Mouse (Mus musculus): ENCODE results near the gene Mtch2. TPM values are rescaled to one million over a fixed set of nuclear protein-coding genes. Genes with fewer than 3 reads are reported as not detected.
A peak's percentile ranks its signal among the peaks of the same experiment; 100 is the strongest.

Gene Mtch2
- total RNA-seq, 2 experiments from 2014 or later, result 99.8 to 115 TPM

DNA sequence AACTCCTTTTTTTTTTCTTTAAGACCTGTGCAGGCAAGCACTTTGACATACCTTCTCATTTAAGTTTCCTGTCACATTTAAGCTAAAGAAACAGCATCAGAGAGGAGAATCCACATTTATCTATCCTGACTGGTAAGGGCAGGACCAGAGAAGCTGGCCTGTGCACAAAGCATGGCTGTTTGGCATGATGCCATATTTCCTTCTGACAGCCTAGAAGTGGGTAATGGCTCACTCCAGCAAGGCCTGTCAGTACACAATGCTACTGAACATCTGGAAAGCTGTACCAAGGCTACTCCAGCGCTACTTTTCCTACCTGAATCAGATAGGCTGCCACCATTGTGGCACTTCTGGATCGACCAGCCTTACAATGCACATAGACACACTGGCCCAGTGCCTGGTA lies 66.7 kb downstream of the Mtch2 start:
- Histone ChIP-seq H3K27ac (peak overlapping the region; percentile 24), H3K4me3 (no peak overlapping the region)
- intact Hi-C loops (cut with DNase I), result loop anchor here (2.0 kb wide), 1 partner anchor 147 kb away; no protein-coding TSS in a partner anchor

DNA sequence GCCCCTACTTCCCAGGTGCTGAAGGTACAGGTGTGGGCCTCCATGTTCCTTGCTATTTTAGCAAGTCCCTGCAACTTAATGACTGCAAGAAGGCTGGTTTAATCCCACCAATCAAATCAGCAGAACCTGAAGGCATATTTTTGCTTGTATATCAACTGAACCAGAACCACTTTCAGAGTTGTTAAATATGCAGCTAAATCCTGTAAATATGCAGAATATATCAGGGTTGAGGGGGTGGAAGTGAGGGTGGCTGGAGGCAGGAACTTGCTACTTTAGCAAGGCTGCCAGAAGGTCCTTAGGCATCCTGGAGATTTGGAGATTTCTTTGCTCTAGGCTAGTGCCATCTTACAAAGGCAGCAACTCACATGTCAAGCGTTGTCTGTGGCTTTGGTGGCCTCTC lies 68.6 kb downstream of the Mtch2 start:
- TF ChIP-seq CTCF (IDR thresholded peaks at IDR 0.05), result no peak
- intact Hi-C loops (cut with DNase I), result loop anchor here (2.0 to 5.0 kb wide), 2 partner anchors 52 to 145 kb away; no protein-coding TSS in a partner anchor
- peak overlapping the region; percentile 51 for H3K27ac ChIP-seq
- no peak for DNase-seq (ENCODE audit: extremely low spot score in 1 of 2, low spot score in 2 of 2)
- H3K4me3 ChIP-seq, result no peak overlapping the region

More for the DNA sequence above, 66.7 kb downstream of the Mtch2 start:
- no peak for TF ChIP-seq CTCF (IDR thresholded peaks at IDR 0.05)
- no peak for DNase-seq (ENCODE audit: extremely low spot score in 1 of 2, low spot score in 2 of 2)

Other genes with a start within 250 kb of the Mtch2 start
- gene Nup160, start 169.9 kb upstream of the Mtch2 start, total RNA-seq (2021), result 10 to 100 TPM; 15.2 to 25.4 TPM
- gene Fnbp4, start 101.8 kb upstream of the Mtch2 start, total RNA-seq (2021), result 10 to 100 TPM; 63.1 to 72.4 TPM
- gene Agbl2, start 64.4 kb upstream of the Mtch2 start, total RNA-seq (2021), result under 1 TPM; 0.38 to 0.72 TPM
- gene C1qtnf4, start 38.7 kb downstream of the Mtch2 start, total RNA-seq (2021), result 100 to 1,000 TPM; 259 to 287 TPM
- gene Kbtbd4, start 57.6 kb downstream of the Mtch2 start, total RNA-seq (2021), result 10 to 100 TPM; 36.5 to 41.2 TPM
- 100 to 1,000 TPM; 217 to 242 TPM for gene Ndufs3, start 57.7 kb downstream of the Mtch2 start, total RNA-seq (2021)
- 100 to 1,000 TPM; 146 to 149 TPM for gene Celf1, start 93.2 kb downstream of the Mtch2 start, total RNA-seq (2021)
- gene Rapsn, start 188.5 kb downstream of the Mtch2 start, total RNA-seq (2021), result under 1 TPM; 0.44 to 0.57 TPM
- 100 to 1,000 TPM; 205 to 207 TPM for gene Psmc3, start 206.9 kb downstream of the Mtch2 start, total RNA-seq (2021)
- gene Slc39a13, start 223.3 kb downstream of the Mtch2 start, total RNA-seq (2021), result 10 to 100 TPM; 30.1 to 32.3 TPM
- gene Spi1, start 235.2 kb downstream of the Mtch2 start, total RNA-seq (2021), result 1 to 10 TPM; 3.4 to 4.8 TPM